Mouse (Mus musculus): Measurements from ENCODE around the gene Coq9.

The Coq9 gene

GRCm38 (mm10) chr8:94870003-94870402 is 31.9 kb downstream of the Coq9 start:
- no peak for DNase-seq (ENCODE audit: low read depth, low spot score)

- DNase-seq (ENCODE audit: low read depth, low spot score) = no peak
Observed at GRCm38 (mm10) chr8:94870474-94871107, 32.5 kb downstream of the Coq9 start.

GRCm38 (mm10) chr8:94871108-94871894 is 33.2 kb downstream of the Coq9 start:
- peak; percentile 56 for DNase-seq (ENCODE audit: low read depth, low spot score)

GRCm38 (mm10) chr8:94872156-94872555 is 34.0 kb downstream of the Coq9 start:
- DNase-seq (ENCODE audit: low read depth, low spot score) = no peak

GRCm38 (mm10) chr8:94872576-94872975 is 34.5 kb downstream of the Coq9 start:
- DNase-seq (ENCODE audit: low read depth, low spot score) = no peak

- DNase-seq (ENCODE audit: low read depth, low spot score) = no peak
Observed at GRCm38 (mm10) chr8:94874358-94874757, 36.2 kb downstream of the Coq9 start.

- no peak for DNase-seq (ENCODE audit: low read depth, low spot score)
Observed at GRCm38 (mm10) chr8:94875096-94875870, 37.2 kb downstream of the Coq9 start.

- DNase-seq (ENCODE audit: low read depth, low spot score) = no peak
Observed at GRCm38 (mm10) chr8:94875871-94876150, 37.7 kb downstream of the Coq9 start.

- DNase-seq (ENCODE audit: low read depth, low spot score) = peak; percentile 73
Observed at GRCm38 (mm10) chr8:94876197-94876730, 38.1 kb downstream of the Coq9 start, which contains the start of gene Dok4. Dok4 (minus strand) TSS chr8:94876330.

- no peak for DNase-seq (ENCODE audit: low read depth, low spot score)
Observed at GRCm38 (mm10) chr8:94876820-94877219, 38.7 kb downstream of the Coq9 start.

- no peak for DNase-seq (ENCODE audit: low read depth, low spot score)
Observed at GRCm38 (mm10) chr8:94880742-94881141, 42.6 kb downstream of the Coq9 start.

- no peak for DNase-seq (ENCODE audit: low read depth, low spot score)
Observed at GRCm38 (mm10) chr8:94888383-94889036, 50.4 kb downstream of the Coq9 start.

- DNase-seq (ENCODE audit: low read depth, low spot score) = no peak
Observed at GRCm38 (mm10) chr8:94892917-94893316, 54.8 kb downstream of the Coq9 start.

- DNase-seq (ENCODE audit: low read depth, low spot score) = no peak
Observed at GRCm38 (mm10) chr8:94899262-94899661, 61.1 kb downstream of the Coq9 start.

GRCm38 (mm10) chr8:94900617-94901016 is 62.5 kb downstream of the Coq9 start:
- no peak for DNase-seq (ENCODE audit: low read depth, low spot score)

GRCm38 (mm10) chr8:94901031-94901430 is 62.9 kb downstream of the Coq9 start:
- no peak for DNase-seq (ENCODE audit: low read depth, low spot score)

GRCm38 (mm10) chr8:94903709-94904108 is 65.6 kb downstream of the Coq9 start:
- no peak for DNase-seq (ENCODE audit: low read depth, low spot score)

Measured in embryo, embryonic 11.5 days (tissue).